Mouse (Mus musculus) midbrain, embryonic 12.5 days (tissue): ENCODE measurements around the gene Grk2. TPM values are rescaled to one million over a fixed set of nuclear protein-coding genes. Genes with fewer than 3 reads are reported as not detected.
"Not testable (repeated sequence)": the region's sequence is repeated elsewhere in the genome, so short reads cannot be mapped to it uniquely, and the experiment has no call there.

Experiments used
- ATAC-seq: fragments of 200-750 bp; cut with Nextera tagmentation; 2 replicates; pipeline ENCODE4 v1.8.0; 2017; ENCODE audit warnings: low read depth, moderate TSS enrichment, moderate library complexity; ENCODE audit not compliant: low FRiP score
- H3K27ac ChIP-seq: fragments of 300-500 bp; sonication (generic); replicated peaks from 2 replicates; pipeline ENCODE4 v1.5.1; 2016; ENCODE audit warnings: mild to moderate bottlenecking
- H3K27me3 ChIP-seq: fragments of 300-500 bp; sonication (generic); 2 replicates; pipeline ENCODE4 v1.6.1; 2016; ENCODE audit warnings: mild to moderate bottlenecking
- H3K36me3 ChIP-seq: fragments of 300-500 bp; sonication (generic); 2 replicates; pipeline ENCODE4 v1.6.1; 2016
- H3K4me1 ChIP-seq: fragments of 300-500 bp; sonication (generic); 2 replicates; pipeline ENCODE4 v1.6.1; 2016
- H3K4me2 ChIP-seq: fragments of 300-500 bp; sonication (generic); replicated peaks from 2 replicates; pipeline ENCODE4 v1.6.1; 2016; ENCODE audit warnings: mild to moderate bottlenecking, moderate library complexity
- H3K4me3 ChIP-seq: fragments of 300-500 bp; sonication (generic); 2 replicates; pipeline ENCODE4 v1.5.1; 2016; ENCODE audit warnings: mild to moderate bottlenecking
- H3K9ac ChIP-seq: fragments of 300-500 bp; sonication (generic); replicated peaks from 2 replicates; pipeline ENCODE4 v1.6.1; 2016; ENCODE audit warnings: mild to moderate bottlenecking, moderate library complexity
- H3K9me3 ChIP-seq: fragments of 300-500 bp; sonication (generic); 2 replicates; pipeline ENCODE4 v1.6.1; 2016; ENCODE audit warnings: mild to moderate bottlenecking
- WGBS: fragments of 180-500 bp; shearing (Covaris S2); methylation state at CpG from one replicate; pipeline ENCODE4 v1.1.7; 2016; 5-methylcytosine and 5-hydroxymethylcytosine counted together
- polyA plus RNA-seq: library from polyadenylated mRNA; unstranded; fragments of >200 nt; fragmentation: Nextera tagmentation; extraction: Ambion mirVana; gene quantifications from 2 replicates; pipeline ENCODE4 v1.2.1, GENCODE M21; 2016

Grk2 gene
- polyA plus RNA-seq, 1 experiment from 2014 or later = 19.3 TPM

- 74% methylated on average over 14 of the region's 14 CpGs for WGBS
- Histone ChIP-seq H3K9me3 (no peaks in the 10 kb centered on the region), H3K9ac (no peak overlapping the region), H3K4me3 (no peak overlapping the region), H3K27ac (no peak overlapping the region), H3K4me2 (no peak overlapping the region), H3K36me3 (no peaks in the 10 kb centered on the region), H3K27me3 (peaks cover 24% of the 10 kb centered on the region), H3K4me1 (peaks cover 4% of the 10 kb centered on the region)
- ATAC-seq = no peak
Observed at GRCm38 (mm10) chr19:4263702-4264101, 42.3 kb downstream of the Grk2 start.

- Histone ChIP-seq H3K4me2 (no peak overlapping the region), H3K4me1 (0 out of 2 replicates have a peak, but pooled peaks cover 3% of the 10 kb centered on the region), H3K4me3 (no peak overlapping the region), H3K27ac (no peak overlapping the region), H3K27me3 (peaks cover 15% of the 10 kb centered on the region), H3K9ac (no peak overlapping the region), H3K9me3 (no peaks in the 10 kb centered on the region), H3K36me3 (no peaks in the 10 kb centered on the region)
- no peak for ATAC-seq
- 87% methylated on average over 6 of the region's 6 CpGs for WGBS
Observed at GRCm38 (mm10) chr19:4262756-4263155, 43.3 kb downstream of the Grk2 start.

- Histone ChIP-seq H3K4me2 (no peak overlapping the region), H3K4me1 (0 out of 2 replicates have a peak, but pooled peaks cover 5% of the 10 kb centered on the region), H3K27ac (no peak overlapping the region), H3K4me3 (no peak overlapping the region), H3K27me3 (peaks cover 10% of the 10 kb centered on the region), H3K9ac (no peak overlapping the region), H3K9me3 (no peaks in the 10 kb centered on the region), H3K36me3 (no peaks in the 10 kb centered on the region)
- 54% methylated on average over 8 of the region's 8 CpGs for WGBS
- no peak for ATAC-seq
Observed at GRCm38 (mm10) chr19:4261038-4261698, 44.9 kb downstream of the Grk2 start.

GRCm38 (mm10) chr19:4257897-4258252, 48.1 kb downstream of the Grk2 start:
- H3K27ac ChIP-seq = no peak overlapping the region
- peak overlapping the region; percentile 92 for H3K4me2 ChIP-seq
- ATAC-seq = peak; percentile 84; the same call in 1 of the 2 replicates
- peak overlapping the region; percentile 63 for H3K4me3 ChIP-seq
- peak overlapping the region; percentile 53 for H3K9ac ChIP-seq
- H3K36me3 ChIP-seq = no peaks in the 10 kb centered on the region
- H3K4me1 ChIP-seq = 0 out of 2 replicates have a peak, but pooled peaks cover 5% of the 10 kb centered on the region
- H3K9me3 ChIP-seq = no peaks in the 10 kb centered on the region
- WGBS = 21% methylated on average over 12 of the region's 12 CpGs
- H3K27me3 ChIP-seq = peaks cover 5% of the 10 kb centered on the region; the same call in 1 of the 2 replicates

- peak overlapping the region; percentile 68 for H3K9ac ChIP-seq
- H3K4me3 ChIP-seq = peak overlapping the region; percentile 63
- 0 out of 2 replicates have a peak, but pooled peaks cover 5% of the 10 kb centered on the region for H3K4me1 ChIP-seq
- no peaks in the 10 kb centered on the region for H3K36me3 ChIP-seq
- peak overlapping the region; percentile 92 for H3K4me2 ChIP-seq
- H3K9me3 ChIP-seq = no peaks in the 10 kb centered on the region
- ATAC-seq = peak; percentile 93
- no peak overlapping the region for H3K27ac ChIP-seq
- under 1% methylated on average over 41 of the region's 41 CpGs for WGBS
- H3K27me3 ChIP-seq = peaks cover 5% of the 10 kb centered on the region; the same call in 1 of the 2 replicates
Observed at GRCm38 (mm10) chr19:4257216-4257896, 48.7 kb downstream of the Grk2 start.

- WGBS = 74% methylated on average over 11 of the region's 11 CpGs
- Histone ChIP-seq H3K4me1 (0 out of 2 replicates have a peak, but pooled peaks cover 5% of the 10 kb centered on the region), H3K4me3 (no peak overlapping the region), H3K27me3 (peaks cover 5% of the 10 kb centered on the region; the same call in 1 of the 2 replicates), H3K36me3 (no peaks in the 10 kb centered on the region), H3K27ac (no peak overlapping the region), H3K9ac (no peak overlapping the region), H3K4me2 (no peak overlapping the region), H3K9me3 (no peaks in the 10 kb centered on the region)
- ATAC-seq = no peak
Observed at GRCm38 (mm10) chr19:4255583-4256162, 50.3 kb downstream of the Grk2 start.

GRCm38 (mm10) chr19:4254230-4254629, 51.8 kb downstream of the Grk2 start:
- no peak overlapping the region for H3K27ac ChIP-seq
- H3K4me1 ChIP-seq = 0 out of 2 replicates have a peak, but pooled peaks cover 5% of the 10 kb centered on the region
- 93% methylated on average over 7 of the region's 7 CpGs for WGBS
- H3K4me3 ChIP-seq = no peak overlapping the region
- H3K27me3 ChIP-seq = peaks cover 5% of the 10 kb centered on the region; the same call in 1 of the 2 replicates
- ATAC-seq = no peak
- H3K36me3 ChIP-seq = no peaks in the 10 kb centered on the region
- H3K9ac ChIP-seq = no peak overlapping the region
- H3K9me3 ChIP-seq = no peaks in the 10 kb centered on the region
- no peak overlapping the region for H3K4me2 ChIP-seq

GRCm38 (mm10) chr19:4248683-4249082, 57.3 kb downstream of the Grk2 start:
- not testable (repeated sequence) for H3K36me3 ChIP-seq, H3K4me2 ChIP-seq, H3K9me3 ChIP-seq, H3K27me3 ChIP-seq, H3K9ac ChIP-seq, H3K4me3 ChIP-seq, H3K4me1 ChIP-seq, H3K27ac ChIP-seq, ATAC-seq
- 68% methylated on average over 1 of the region's 1 CpGs for WGBS

GRCm38 (mm10) chr19:4247010-4247409, 59.0 kb downstream of the Grk2 start:
- no peak overlapping the region for H3K9ac ChIP-seq
- no peak for ATAC-seq
- 61% methylated on average over 1 of the region's 1 CpGs for WGBS

GRCm38 (mm10) chr19:4244775-4245174, 61.2 kb downstream of the Grk2 start:
- no peak for ATAC-seq
- H3K4me2 ChIP-seq = no peak overlapping the region
- 0 out of 2 replicates have a peak, but pooled peaks cover 4% of the 10 kb centered on the region for H3K27me3 ChIP-seq
- no peaks in the 10 kb centered on the region for H3K9me3 ChIP-seq
- H3K4me3 ChIP-seq = no peak overlapping the region
- WGBS = 81% methylated on average over 6 of the region's 6 CpGs
- H3K9ac ChIP-seq = no peak overlapping the region
- no peaks in the 10 kb centered on the region for H3K4me1 ChIP-seq
- no peaks in the 10 kb centered on the region for H3K36me3 ChIP-seq
- H3K27ac ChIP-seq = no peak overlapping the region

More at GRCm38 (mm10) chr19:4247010-4247409, 59.0 kb downstream of the Grk2 start:
- no peak overlapping the region for H3K27ac ChIP-seq
- H3K9me3 ChIP-seq = no peaks in the 10 kb centered on the region
- H3K27me3 ChIP-seq = 0 out of 2 replicates have a peak, but pooled peaks cover 4% of the 10 kb centered on the region
- H3K36me3 ChIP-seq = no peaks in the 10 kb centered on the region
- no peak overlapping the region for H3K4me2 ChIP-seq
- H3K4me3 ChIP-seq = no peak overlapping the region
- H3K4me1 ChIP-seq = no peaks in the 10 kb centered on the region

- H3K27ac ChIP-seq = no peak overlapping the region
- no peaks in the 10 kb centered on the region for H3K36me3 ChIP-seq
- no peaks in the 10 kb centered on the region for H3K9me3 ChIP-seq
- ATAC-seq = no peak
- 71% methylated on average over 3 of the region's 3 CpGs for WGBS
- H3K9ac ChIP-seq = no peak overlapping the region
- peaks cover under 1% of the 10 kb centered on the region; the same call in 1 of the 2 replicates for H3K27me3 ChIP-seq
- no peak overlapping the region for H3K4me3 ChIP-seq
- H3K4me2 ChIP-seq = no peak overlapping the region
- H3K4me1 ChIP-seq = no peaks in the 10 kb centered on the region
Observed at GRCm38 (mm10) chr19:4242416-4242815, 63.6 kb downstream of the Grk2 start.

GRCm38 (mm10) chr19:4240247-4240668, 65.8 kb downstream of the Grk2 start:
- no peaks in the 10 kb centered on the region for H3K4me1 ChIP-seq
- no peak for ATAC-seq
- H3K27me3 ChIP-seq = peaks cover 4% of the 10 kb centered on the region; the same call in 1 of the 2 replicates
- WGBS = 72% methylated on average over 8 of the region's 8 CpGs
- no peak overlapping the region for H3K27ac ChIP-seq
- H3K9ac ChIP-seq = no peak overlapping the region
- no peaks in the 10 kb centered on the region for H3K36me3 ChIP-seq
- no peak overlapping the region for H3K4me3 ChIP-seq
- no peak overlapping the region for H3K4me2 ChIP-seq
- H3K9me3 ChIP-seq = no peaks in the 10 kb centered on the region
